Comparison of ENCODE assay signal across 8 mouse cellular contexts in genomic region chr1:161687548-161687947, GRCm38 (mm10).
A peak's percentile ranks its signal among the peaks of the same experiment; 100 is the strongest.
DNase-seq lines count a peak whose midpoint lies in the region; ATAC-seq and TF ChIP-seq lines count a peak whose summit lies in the region.

No protein-coding gene starts in this region.

- no peak for TF ChIP-seq POLR2A in liver, adult 2 months (IDR thresholded peaks at IDR 0.05; ENCODE audit: extremely low read depth, insufficient read depth, low read length)
- no peak for TF ChIP-seq POLR2A in thymus, adult 2 months (IDR thresholded peaks at IDR 0.05; ENCODE audit: control insufficient read depth, extremely low read depth, insufficient read depth, low read length, poor library complexity)

- ATAC-seq in hindbrain, embryonic 11.5 days (ENCODE audit: low FRiP score): peak; percentile 62; the same call in 1 of the 2 replicates
- no peak for ATAC-seq in hindbrain, embryonic 13.5 days (ENCODE audit: low FRiP score)
- ATAC-seq in neural tube, embryonic 14.5 days (ENCODE audit: low read depth): peak; percentile 65

- H3K9ac ChIP-seq in hindbrain, embryonic 11.5 days (ENCODE audit: low read depth, low read length): no peak overlapping the region
- no peak overlapping the region for H3K9ac ChIP-seq in hindbrain, embryonic 13.5 days
- H3K9ac ChIP-seq in liver, adult 2 months (ENCODE audit: low read depth, low read length): no peak overlapping the region
- no peak overlapping the region for H3K9ac ChIP-seq in neural tube, embryonic 14.5 days (replicated peaks; ENCODE audit: low read depth, low read length)

- 28% methylated on average over 12 of the region's 12 CpGs for WGBS in hindbrain, embryonic 11.5 days
- 24% methylated on average over 12 of the region's 12 CpGs for WGBS in hindbrain, embryonic 13.5 days
- WGBS in liver, adult 2 months: 21% methylated on average over 12 of the region's 12 CpGs
- WGBS in neural tube, embryonic 14.5 days: 23% methylated on average over 12 of the region's 12 CpGs
- WGBS in thymus, adult 2 months: 22% methylated on average over 12 of the region's 12 CpGs

- TF ChIP-seq CTCF in liver, adult 2 months (IDR thresholded peaks at IDR 0.05; ENCODE audit: low read depth, low read length): peak; percentile 86
- TF ChIP-seq CTCF in thymus, adult 2 months (IDR thresholded peaks at IDR 0.05; ENCODE audit: borderline replicate concordance, control insufficient read depth, extremely low read depth, insufficient read depth, low read length, poor library complexity): peak; percentile 42; the same call in 1 of the 2 replicates

- no peaks in the 10 kb centered on the region for H3K27me3 ChIP-seq in hindbrain, embryonic 11.5 days (ENCODE audit: control insufficient read depth, insufficient read depth, low read length)
- H3K27me3 ChIP-seq in hindbrain, embryonic 13.5 days: 0 out of 2 replicates have a peak, but pooled peaks cover 2% of the 10 kb centered on the region
- H3K27me3 ChIP-seq in liver, adult 2 months (ENCODE audit: control insufficient read depth, insufficient read depth, low read length): 0 out of 2 replicates have a peak, but pooled peaks cover 2% of the 10 kb centered on the region
- no peaks in the 10 kb centered on the region for H3K27me3 ChIP-seq in neural tube, embryonic 14.5 days (ENCODE audit: control insufficient read depth, insufficient read depth, low read length)
- no peaks in the 10 kb centered on the region for H3K27me3 ChIP-seq in thymus, adult 2 months (ENCODE audit: control insufficient read depth, insufficient read depth, low read length)

- H3K9me3 ChIP-seq in hindbrain, embryonic 11.5 days (ENCODE audit: control insufficient read depth, low read length): no peaks in the 10 kb centered on the region
- H3K9me3 ChIP-seq in hindbrain, embryonic 13.5 days: no peaks in the 10 kb centered on the region
- H3K9me3 ChIP-seq in neural tube, embryonic 14.5 days (ENCODE audit: control insufficient read depth, low read length): no peaks in the 10 kb centered on the region

- H3K79me2 ChIP-seq in liver, adult 2 months (ENCODE audit: control insufficient read depth, insufficient read depth, low read length): no peaks in the 10 kb centered on the region

- no peak overlapping the region for H3K4me3 ChIP-seq in hindbrain, embryonic 11.5 days (ENCODE audit: low read depth, low read length)
- no peak overlapping the region for H3K4me3 ChIP-seq in hindbrain, embryonic 13.5 days
- H3K4me3 ChIP-seq in liver, adult 2 months (ENCODE audit: insufficient read depth, low read depth, low read length): no peak overlapping the region
- no peak overlapping the region for H3K4me3 ChIP-seq in neural tube, embryonic 14.5 days (ENCODE audit: low read depth, low read length)
- no peak overlapping the region for H3K4me3 ChIP-seq in thymus, adult 2 months (ENCODE audit: control insufficient read depth, insufficient read depth, low read length)

- no peaks in the 10 kb centered on the region for H3K36me3 ChIP-seq in hindbrain, embryonic 11.5 days (ENCODE audit: control insufficient read depth, insufficient read depth, low read length)
- H3K36me3 ChIP-seq in hindbrain, embryonic 13.5 days: no peaks in the 10 kb centered on the region
- no peaks in the 10 kb centered on the region for H3K36me3 ChIP-seq in liver, adult 2 months (ENCODE audit: control insufficient read depth, insufficient read depth, low read length)
- H3K36me3 ChIP-seq in neural tube, embryonic 14.5 days (ENCODE audit: control insufficient read depth, insufficient read depth, low read length): no peaks in the 10 kb centered on the region
- no peaks in the 10 kb centered on the region for H3K36me3 ChIP-seq in thymus, adult 2 months (ENCODE audit: control insufficient read depth, insufficient read depth, low read length)

- no peak overlapping the region for H3K27ac ChIP-seq in hindbrain, embryonic 11.5 days (ENCODE audit: low read depth, low read length)
- H3K27ac ChIP-seq in hindbrain, embryonic 13.5 days: no peak overlapping the region
- H3K27ac ChIP-seq in liver, adult 2 months (replicated peaks; ENCODE audit: insufficient read depth, low read depth, low read length): no peak overlapping the region
- no peak overlapping the region for H3K27ac ChIP-seq in neural tube, embryonic 14.5 days (ENCODE audit: low read depth, low read length)
- H3K27ac ChIP-seq in thymus, adult 2 months (ENCODE audit: control insufficient read depth, insufficient read depth, low read length): no peak overlapping the region

- DNase-seq in hindbrain, embryonic 11.5 days (ENCODE audit: low spot score): peak; percentile 79
- DNase-seq in c-Kit-positive CD71-positive TER-119-positive erythroid progenitor cells, embryonic 14.5 days (ENCODE audit: low spot score): peak; percentile 10
- DNase-seq in forelimb bud, embryonic 11.5 days (ENCODE audit: low read depth, low spot score): peak; percentile 64
- DNase-seq in kidney, adult 9 months: peak; percentile 40
- no peak for DNase-seq in liver, adult 2 months (ENCODE audit: extremely low read depth, low read depth, low spot score)
- DNase-seq in thymus, adult 2 months: peak; percentile 58

- H3K4me1 ChIP-seq in hindbrain, embryonic 11.5 days (replicated peaks; ENCODE audit: control insufficient read depth, insufficient read depth, low read length): no peaks in the 10 kb centered on the region
- H3K4me1 ChIP-seq in hindbrain, embryonic 13.5 days (replicated peaks): no peaks in the 10 kb centered on the region
- no peaks in the 10 kb centered on the region for H3K4me1 ChIP-seq in liver, adult 2 months (ENCODE audit: control insufficient read depth, insufficient read depth, low read length)
- no peaks in the 10 kb centered on the region for H3K4me1 ChIP-seq in neural tube, embryonic 14.5 days (ENCODE audit: control insufficient read depth, insufficient read depth, low read length)
- no peaks in the 10 kb centered on the region for H3K4me1 ChIP-seq in thymus, adult 2 months (replicated peaks; ENCODE audit: control insufficient read depth, insufficient read depth, low read length)

- no peak overlapping the region for H3K4me2 ChIP-seq in hindbrain, embryonic 11.5 days (replicated peaks; ENCODE audit: low read depth, low read length)
- no peak overlapping the region; the same call in 1 of the 2 replicates for H3K4me2 ChIP-seq in hindbrain, embryonic 13.5 days
- H3K4me2 ChIP-seq in neural tube, embryonic 14.5 days (ENCODE audit: low read depth, low read length): no peak overlapping the region
